Mouse (Mus musculus) forebrain, embryonic 14.5 days (tissue): ENCODE data around the gene Ccn2. TPM values are rescaled to one million over a fixed set of nuclear protein-coding genes. Genes with fewer than 3 reads are reported as not detected.
A peak's percentile ranks its signal among the peaks of the same experiment; 100 is the strongest.

Source experiments
- ATAC-seq: fragments of 200-750 bp; cut with Nextera tagmentation; 2 replicates; pipeline ENCODE4 v1.8.0; 2017; ENCODE audit warnings: mild to moderate bottlenecking, moderate library complexity
- DNase-seq: peaks from one replicate; pipeline ENCODE4 v3.0.0-alpha.2; 2015; ENCODE audit warnings: low spot score
- H3K27ac ChIP-seq: fragments of 300-500 bp; sonication (generic); 2 replicates; pipeline ENCODE4 v1.5.1; 2014; ENCODE audit warnings: low read depth, mild to moderate bottlenecking, control low read depth, low read length, moderate library complexity
- H3K27me3 ChIP-seq: fragments of 300-500 bp; sonication (generic); replicated peaks from 2 replicates; pipeline ENCODE4 v1.6.1; 2014; ENCODE audit warnings: low read length, control low read depth, mixed read lengths; ENCODE audit not compliant: control insufficient read depth, insufficient read depth
- H3K36me3 ChIP-seq: fragments of 300-500 bp; sonication (generic); 2 replicates; pipeline ENCODE4 v1.6.1; 2014; ENCODE audit warnings: low read length, control low read depth; ENCODE audit not compliant: control insufficient read depth, insufficient read depth
- H3K4me1 ChIP-seq: fragments of 300-500 bp; sonication (generic); 2 replicates; pipeline ENCODE4 v1.6.1; 2014; ENCODE audit warnings: antibody characterized with exemption, low read length, control low read depth; ENCODE audit not compliant: control insufficient read depth, insufficient read depth
- H3K4me2 ChIP-seq: fragments of 300-500 bp; sonication (generic); 2 replicates; pipeline ENCODE4 v1.6.1; 2014; ENCODE audit warnings: mild to moderate bottlenecking, control low read depth, low read length
- H3K4me3 ChIP-seq: fragments of 300-500 bp; sonication (generic); 2 replicates; pipeline ENCODE4 v1.5.1; 2014; ENCODE audit warnings: low read depth, low read length, control low read depth
- H3K9ac ChIP-seq: fragments of 300-500 bp; sonication (generic); 2 replicates; pipeline ENCODE4 v1.6.1; 2014; ENCODE audit warnings: mild to moderate bottlenecking, low read length, control low read depth, moderate library complexity
- H3K9me3 ChIP-seq: fragments of 300-500 bp; sonication (generic); replicated peaks from 2 replicates; pipeline ENCODE4 v1.6.1; 2016; ENCODE audit warnings: low read length, control low read depth, mixed read lengths; ENCODE audit not compliant: control insufficient read depth
- WGBS: fragments of 180-500 bp; shearing (Covaris S2); extraction: QIAGEN DNeasy Blood & Tissue Kit; methylation state at CpG from one replicate; pipeline ENCODE4 v1.1.7; 2014; 5-methylcytosine and 5-hydroxymethylcytosine counted together
- polyA plus RNA-seq: library from polyadenylated mRNA; unstranded; fragments of >200 nt; fragmentation: Nextera tagmentation; extraction: Ambion mirVana; gene quantifications from 2 replicates; pipeline ENCODE4 v1.2.1, GENCODE M21; 2014

Ccn2 gene
- polyA plus RNA-seq, 1 experiment from 2014 or later = 2.4 TPM

- Histone ChIP-seq H3K27ac (no peak overlapping the region), H3K9me3 (no peaks in the 10 kb centered on the region), H3K4me3 (no peak overlapping the region), H3K4me1 (no peaks in the 10 kb centered on the region), H3K36me3 (no peaks in the 10 kb centered on the region), H3K4me2 (no peak overlapping the region), H3K27me3 (no peaks in the 10 kb centered on the region), H3K9ac (no peak overlapping the region)
- DNase-seq = no peak
- WGBS = 93% methylated on average over 5 of the region's 5 CpGs
- no peak for ATAC-seq
These were observed 35.9 kb downstream of the Ccn2 start for GRCm38 (mm10) chr10:24631122-24631521.

GRCm38 (mm10) chr10:24634288-24634687 is 39.0 kb downstream of the Ccn2 start:
- H3K36me3 ChIP-seq = no peaks in the 10 kb centered on the region
- H3K4me3 ChIP-seq = no peak overlapping the region
- DNase-seq = no peak
- H3K4me1 ChIP-seq = no peaks in the 10 kb centered on the region
- ATAC-seq = no peak
- no peak overlapping the region for H3K9ac ChIP-seq
- H3K4me2 ChIP-seq = no peak overlapping the region
- no peaks in the 10 kb centered on the region for H3K27me3 ChIP-seq
- H3K9me3 ChIP-seq = no peaks in the 10 kb centered on the region
- no peak overlapping the region for H3K27ac ChIP-seq
- WGBS = 82% methylated on average over 9 of the region's 9 CpGs

- 88% methylated on average over 11 of the region's 11 CpGs for WGBS
- Histone ChIP-seq H3K4me1 (no peaks in the 10 kb centered on the region), H3K4me2 (no peak overlapping the region), H3K27me3 (no peaks in the 10 kb centered on the region), H3K4me3 (no peak overlapping the region), H3K27ac (no peak overlapping the region), H3K36me3 (no peaks in the 10 kb centered on the region), H3K9me3 (no peaks in the 10 kb centered on the region), H3K9ac (no peak overlapping the region)
- no peak for DNase-seq
- no peak for ATAC-seq
These were observed 40.1 kb downstream of the Ccn2 start for GRCm38 (mm10) chr10:24635331-24635815.

- 96% methylated on average over 10 of the region's 10 CpGs for WGBS
- Histone ChIP-seq H3K4me2 (no peak overlapping the region), H3K27me3 (no peaks in the 10 kb centered on the region), H3K4me3 (no peak overlapping the region), H3K9me3 (no peaks in the 10 kb centered on the region), H3K36me3 (no peaks in the 10 kb centered on the region), H3K9ac (no peak overlapping the region), H3K4me1 (no peaks in the 10 kb centered on the region), H3K27ac (no peak overlapping the region)
- no peak for DNase-seq
- ATAC-seq = no peak
These were observed 40.6 kb downstream of the Ccn2 start for GRCm38 (mm10) chr10:24635884-24636283.

- Histone ChIP-seq H3K27me3 (no peaks in the 10 kb centered on the region), H3K9me3 (no peaks in the 10 kb centered on the region), H3K27ac (no peak overlapping the region), H3K4me3 (no peak overlapping the region), H3K36me3 (no peaks in the 10 kb centered on the region), H3K4me2 (no peak overlapping the region), H3K9ac (no peak overlapping the region), H3K4me1 (no peaks in the 10 kb centered on the region)
- ATAC-seq (no peak), DNase-seq (no peak)
- 85% methylated on average over 2 of the region's 2 CpGs for WGBS
These were observed 41.7 kb downstream of the Ccn2 start for GRCm38 (mm10) chr10:24636986-24637385.

GRCm38 (mm10) chr10:24638306-24639070 is 43.2 kb downstream of the Ccn2 start:
- H3K36me3 ChIP-seq = no peaks in the 10 kb centered on the region
- no peaks in the 10 kb centered on the region for H3K4me1 ChIP-seq
- no peak overlapping the region for H3K4me3 ChIP-seq
- DNase-seq = peak; percentile 13
- H3K9me3 ChIP-seq = no peaks in the 10 kb centered on the region
- no peak overlapping the region for H3K27ac ChIP-seq
- no peak for ATAC-seq
- no peaks in the 10 kb centered on the region for H3K27me3 ChIP-seq
- H3K9ac ChIP-seq = no peak overlapping the region
- 73% methylated on average over 10 of the region's 10 CpGs for WGBS
- no peak overlapping the region for H3K4me2 ChIP-seq

- Histone ChIP-seq H3K9me3 (no peaks in the 10 kb centered on the region), H3K9ac (no peak overlapping the region), H3K4me3 (no peak overlapping the region), H3K4me1 (no peaks in the 10 kb centered on the region), H3K27me3 (no peaks in the 10 kb centered on the region), H3K36me3 (no peaks in the 10 kb centered on the region), H3K4me2 (no peak overlapping the region), H3K27ac (no peak overlapping the region)
- peak; percentile 14 for DNase-seq
- ATAC-seq = no peak
- 61% methylated on average over 7 of the region's 7 CpGs for WGBS
These were observed 44.4 kb downstream of the Ccn2 start for GRCm38 (mm10) chr10:24639596-24639995.

- H3K27ac ChIP-seq = no peak overlapping the region
- WGBS = 90% methylated on average over 6 of the region's 6 CpGs
- no peaks in the 10 kb centered on the region for H3K27me3 ChIP-seq
- no peak overlapping the region for H3K9ac ChIP-seq
- no peaks in the 10 kb centered on the region for H3K36me3 ChIP-seq
- no peak for ATAC-seq
- H3K4me2 ChIP-seq = no peak overlapping the region
- DNase-seq = no peak
- no peaks in the 10 kb centered on the region for H3K4me1 ChIP-seq
- no peak overlapping the region for H3K4me3 ChIP-seq
- no peaks in the 10 kb centered on the region for H3K9me3 ChIP-seq
These were observed 45.1 kb downstream of the Ccn2 start for GRCm38 (mm10) chr10:24640186-24640875.
